Comparison of ENCODE assay signal across 15 mouse cellular contexts in genomic region chr2:42901554-42901953, GRCm38 (mm10).
"Had no signal": no experiment of that assay in that cellular context is flagged by ENCODE, and none has a peak within 500 bp of the region (broad histone marks: within the 10 kb centered on the region; RNA-seq: fewer than 3 reads in every experiment).

No protein-coding gene starts in this region.

- H3K4me3 ChIP-seq: neural tube, embryonic 13.5 days; neural tube, embryonic 15.5 days; stomach, embryonic 15.5 days had no signal

- H3K36me3 ChIP-seq: neural tube, embryonic 13.5 days; neural tube, embryonic 15.5 days; stomach, embryonic 15.5 days had no signal

- H3K9me3 ChIP-seq: neural tube, embryonic 13.5 days; neural tube, embryonic 15.5 days; stomach, embryonic 15.5 days had no signal

- H3K4me1 ChIP-seq: neural tube, embryonic 13.5 days; neural tube, embryonic 15.5 days; stomach, embryonic 15.5 days had no signal

- DNase-seq: retina, postnatal 1 day; right cerebral cortex, adult 18-20 months; right cerebral cortex, postnatal 14 days; right cerebral cortex, postnatal 25 days; right cerebral cortex, postnatal 4 days; spleen, adult 18-20 months; thymus, adult 2 months; thymus, postnatal 14 days; thymus, postnatal 25 days; thymus, postnatal 36 days; thymus, postnatal 4 days had no signal

- H3K27ac ChIP-seq: neural tube, embryonic 13.5 days; neural tube, embryonic 15.5 days; stomach, embryonic 15.5 days; stomach, postnatal 0 days had no signal

- H3K9ac ChIP-seq: neural tube, embryonic 13.5 days; neural tube, embryonic 15.5 days; stomach, embryonic 15.5 days had no signal
